ENCODE assay signal across 13 mouse cellular contexts in genomic region chr5:140726062-140726839, GRCm38 (mm10). TPM values are rescaled to one million over a fixed set of nuclear protein-coding genes. Genes with fewer than 3 reads are reported as not detected.
DNase-seq lines count a peak whose midpoint lies in the region; ATAC-seq and TF ChIP-seq lines count a peak whose summit lies in the region.
"Had no signal": no experiment of that assay in that cellular context is flagged by ENCODE, and none has a peak within 500 bp of the region (broad histone marks: within the 10 kb centered on the region; RNA-seq: fewer than 3 reads in every experiment).

No protein-coding gene starts in this region.

- no peak overlapping the region for H3K27ac ChIP-seq in hindbrain, embryonic 11.5 days (ENCODE audit: low read depth, low read length)
- H3K27ac ChIP-seq in hindbrain, embryonic 10.5 days: no peak overlapping the region
- H3K27ac ChIP-seq in forebrain, embryonic 12.5 days: peak overlapping the region; percentile 68
- H3K27ac ChIP-seq in hindbrain, embryonic 14.5 days: peak overlapping the region; percentile 63
- H3K27ac ChIP-seq in midbrain, postnatal 0 days (ENCODE audit: low read depth, low read length): peak overlapping the region; percentile 62
- H3K27ac ChIP-seq: limb, embryonic 15.5 days had no signal

- no peak overlapping the region for H3K4me2 ChIP-seq in hindbrain, embryonic 11.5 days (replicated peaks; ENCODE audit: low read depth, low read length)
- H3K4me2 ChIP-seq in forebrain, embryonic 12.5 days: no peak overlapping the region; the same call in 1 of the 2 replicates
- H3K4me2 ChIP-seq in hindbrain, embryonic 14.5 days (replicated peaks): no peak overlapping the region
- H3K4me2 ChIP-seq in midbrain, postnatal 0 days (ENCODE audit: low read depth, low read length, poor library complexity, severe bottlenecking): no peak overlapping the region
- H3K4me2 ChIP-seq: limb, embryonic 15.5 days had no signal

- ATAC-seq in hindbrain, embryonic 11.5 days (ENCODE audit: low FRiP score): peak; percentile 40
- peak; percentile 61 for ATAC-seq in forebrain, embryonic 12.5 days (ENCODE audit: low FRiP score)
- ATAC-seq in hindbrain, embryonic 14.5 days (ENCODE audit: low FRiP score): peak; percentile 81
- peak; percentile 60 for ATAC-seq in midbrain, postnatal 0 days (ENCODE audit: low FRiP score)

- no peaks in the 10 kb centered on the region for H3K36me3 ChIP-seq in hindbrain, embryonic 11.5 days (ENCODE audit: control insufficient read depth, insufficient read depth, low read length)
- no peaks in the 10 kb centered on the region for H3K36me3 ChIP-seq in hindbrain, embryonic 10.5 days
- H3K36me3 ChIP-seq in forebrain, embryonic 12.5 days (replicated peaks): no peaks in the 10 kb centered on the region
- H3K36me3 ChIP-seq in hindbrain, embryonic 14.5 days (replicated peaks; ENCODE audit: control insufficient read depth, insufficient read depth): no peaks in the 10 kb centered on the region
- no peaks in the 10 kb centered on the region for H3K36me3 ChIP-seq in midbrain, postnatal 0 days (ENCODE audit: insufficient read depth, low read length)
- H3K36me3 ChIP-seq: limb, embryonic 15.5 days had no signal

- no peaks in the 10 kb centered on the region for H3K27me3 ChIP-seq in hindbrain, embryonic 11.5 days (ENCODE audit: control insufficient read depth, insufficient read depth, low read length)
- H3K27me3 ChIP-seq in hindbrain, embryonic 10.5 days (ENCODE audit: insufficient read depth, poor library complexity, severe bottlenecking): no peaks in the 10 kb centered on the region
- no peaks in the 10 kb centered on the region for H3K27me3 ChIP-seq in forebrain, embryonic 12.5 days
- H3K27me3 ChIP-seq in hindbrain, embryonic 14.5 days (ENCODE audit: control insufficient read depth, insufficient read depth, low read length): no peaks in the 10 kb centered on the region
- no peaks in the 10 kb centered on the region for H3K27me3 ChIP-seq in midbrain, postnatal 0 days (ENCODE audit: insufficient read depth, low read length)
- H3K27me3 ChIP-seq: limb, embryonic 15.5 days had no signal

- WGBS in hindbrain, embryonic 11.5 days: 81% methylated on average over 7 of the region's 7 CpGs
- 86% methylated on average over 7 of the region's 7 CpGs for WGBS in hindbrain, embryonic 10.5 days
- WGBS in forebrain, embryonic 12.5 days: 68% methylated on average over 7 of the region's 7 CpGs
- WGBS in hindbrain, embryonic 14.5 days: 62% methylated on average over 7 of the region's 7 CpGs
- WGBS in midbrain, postnatal 0 days: 69% methylated on average over 7 of the region's 7 CpGs

- TF ChIP-seq CTCF in midbrain, postnatal 0 days (IDR thresholded peaks at IDR 0.05): no peak

- DNase-seq in hindbrain, embryonic 11.5 days (ENCODE audit: low spot score): no peak
- no peak for DNase-seq in hindbrain, embryonic 10.5 days (ENCODE audit: low spot score)
- DNase-seq in hindbrain, embryonic 14.5 days (ENCODE audit: low spot score): peak; percentile 72
- DNase-seq in midbrain, postnatal 0 days (ENCODE audit: low spot score): peak; percentile 91
- DNase-seq in spleen, postnatal 36 days (ENCODE audit: low spot score in 2 of 2): no peak
- DNase-seq in lung, postnatal 25 days (ENCODE audit: low spot score): no peak
- DNase-seq: embryo, embryonic 11 days; gastrocnemius, postnatal 25 days; heart, postnatal 14 days; kidney, postnatal 10 days; thymus, postnatal 14 days had no signal

- H3K9me3 ChIP-seq in hindbrain, embryonic 11.5 days (ENCODE audit: control insufficient read depth, low read length): no peaks in the 10 kb centered on the region
- H3K9me3 ChIP-seq in hindbrain, embryonic 10.5 days: no peaks in the 10 kb centered on the region
- no peaks in the 10 kb centered on the region for H3K9me3 ChIP-seq in forebrain, embryonic 12.5 days
- no peaks in the 10 kb centered on the region for H3K9me3 ChIP-seq in hindbrain, embryonic 14.5 days (ENCODE audit: control insufficient read depth, low read length)
- H3K9me3 ChIP-seq in midbrain, postnatal 0 days (ENCODE audit: low read length): no peaks in the 10 kb centered on the region
- H3K9me3 ChIP-seq: limb, embryonic 15.5 days had no signal

- H3K4me1 ChIP-seq in hindbrain, embryonic 11.5 days (replicated peaks; ENCODE audit: control insufficient read depth, insufficient read depth, low read length): no peaks in the 10 kb centered on the region
- H3K4me1 ChIP-seq in hindbrain, embryonic 10.5 days (replicated peaks): 0 out of 2 replicates have a peak, but pooled peaks cover 5% of the 10 kb centered on the region
- peaks cover 17% of the 10 kb centered on the region for H3K4me1 ChIP-seq in forebrain, embryonic 12.5 days
- H3K4me1 ChIP-seq in hindbrain, embryonic 14.5 days (replicated peaks; ENCODE audit: control insufficient read depth, insufficient read depth, low read length): no peaks in the 10 kb centered on the region
- peaks cover 15% of the 10 kb centered on the region; the same call in 1 of the 2 replicates for H3K4me1 ChIP-seq in midbrain, postnatal 0 days (ENCODE audit: insufficient read depth, low read length)
- H3K4me1 ChIP-seq: limb, embryonic 15.5 days had no signal

- H3K4me3 ChIP-seq in hindbrain, embryonic 11.5 days (ENCODE audit: low read depth, low read length): no peak overlapping the region
- H3K4me3 ChIP-seq in hindbrain, embryonic 10.5 days: no peak overlapping the region
- H3K4me3 ChIP-seq in forebrain, embryonic 12.5 days (replicated peaks): no peak overlapping the region
- H3K4me3 ChIP-seq in hindbrain, embryonic 14.5 days (replicated peaks; ENCODE audit: low read length): no peak overlapping the region
- H3K4me3 ChIP-seq in midbrain, postnatal 0 days (ENCODE audit: low read depth, low read length): no peak overlapping the region
- H3K4me3 ChIP-seq: limb, embryonic 15.5 days had no signal

- no peak overlapping the region for H3K9ac ChIP-seq in hindbrain, embryonic 11.5 days (ENCODE audit: low read depth, low read length)
- H3K9ac ChIP-seq in forebrain, embryonic 12.5 days: no peak overlapping the region
- H3K9ac ChIP-seq in hindbrain, embryonic 14.5 days: no peak overlapping the region
- H3K9ac ChIP-seq in midbrain, postnatal 0 days (replicated peaks; ENCODE audit: low read length, poor library complexity, severe bottlenecking): no peak overlapping the region
- H3K9ac ChIP-seq: limb, embryonic 15.5 days had no signal

RNA-seq across cellular contexts. Expression of gene Amz1, which starts 2.3 kb away (rescaled TPM):
- polyA plus RNA-seq in hindbrain, embryonic 11.5 days (2014; fragmentation: Nextera tagmentation; extraction: Ambion mirVana): 0.32 and 1.5 TPM in 2 replicates
- polyA plus RNA-seq in hindbrain, embryonic 10.5 days (2016; fragmentation: Nextera tagmentation; extraction: Ambion mirVana): 0.87 and 1.5 TPM in 2 replicates
- 1.8 TPM in 2 replicates for polyA plus RNA-seq in forebrain, embryonic 12.5 days (2016; fragmentation: Nextera tagmentation; extraction: Ambion mirVana)
- 3.7 and 3.9 TPM in 2 replicates for polyA plus RNA-seq in hindbrain, embryonic 14.5 days (2014; fragmentation: Nextera tagmentation; extraction: Ambion mirVana)
- total RNA-seq in midbrain, postnatal 0 days (2014; rRNA removed): 14.4 and 14.9 TPM in 2 replicates
- polyA plus RNA-seq in midbrain, postnatal 0 days (2015; fragmentation: Nextera tagmentation; extraction: Ambion mirVana): 15.6 and 15.9 TPM in 2 replicates

RNA-seq across cellular contexts. Expression of gene Brat1, which starts 21.4 kb away (rescaled TPM):
- polyA plus RNA-seq in hindbrain, embryonic 11.5 days (2014; fragmentation: Nextera tagmentation; extraction: Ambion mirVana): 8.8 and 9.6 TPM in 2 replicates
- 24.6 and 25.1 TPM in 2 replicates for polyA plus RNA-seq in hindbrain, embryonic 10.5 days (2016; fragmentation: Nextera tagmentation; extraction: Ambion mirVana)
- polyA plus RNA-seq in forebrain, embryonic 12.5 days (2016; fragmentation: Nextera tagmentation; extraction: Ambion mirVana): 20.5 and 24.0 TPM in 2 replicates
- polyA plus RNA-seq in hindbrain, embryonic 14.5 days (2014; fragmentation: Nextera tagmentation; extraction: Ambion mirVana): 19.1 and 19.8 TPM in 2 replicates
- total RNA-seq in midbrain, postnatal 0 days (2014; rRNA removed): 37.1 and 40.3 TPM in 2 replicates
- polyA plus RNA-seq in midbrain, postnatal 0 days (2015; fragmentation: Nextera tagmentation; extraction: Ambion mirVana): 16.4 and 17.9 TPM in 2 replicates

RNA-seq across cellular contexts. Expression of gene Iqce, which starts 24.1 kb away (rescaled TPM):
- polyA plus RNA-seq in hindbrain, embryonic 11.5 days (2014; fragmentation: Nextera tagmentation; extraction: Ambion mirVana): 15.1 and 16.8 TPM in 2 replicates
- polyA plus RNA-seq in hindbrain, embryonic 10.5 days (2016; fragmentation: Nextera tagmentation; extraction: Ambion mirVana): 24.5 and 29.1 TPM in 2 replicates
- polyA plus RNA-seq in forebrain, embryonic 12.5 days (2016; fragmentation: Nextera tagmentation; extraction: Ambion mirVana): 30.7 and 31.2 TPM in 2 replicates
- polyA plus RNA-seq in hindbrain, embryonic 14.5 days (2014; fragmentation: Nextera tagmentation; extraction: Ambion mirVana): 20.3 and 22.5 TPM in 2 replicates
- total RNA-seq in midbrain, postnatal 0 days (2014; rRNA removed): 36.4 and 38.6 TPM in 2 replicates
- 30.4 and 37.2 TPM in 2 replicates for polyA plus RNA-seq in midbrain, postnatal 0 days (2015; fragmentation: Nextera tagmentation; extraction: Ambion mirVana)

Comparison
In these comparisons a context has a peak if more than half of its experiments do, and no peak if none do; other contexts are left out.
1. DNase-seq: peak in hindbrain, embryonic 14.5 days (single experiment) and midbrain, postnatal 0 days (single experiment); none in hindbrain, embryonic 11.5 days (single experiment), hindbrain, embryonic 10.5 days (single experiment), spleen, postnatal 36 days (0 of 2) and lung, postnatal 25 days (single experiment).
2. H3K27ac ChIP-seq: peak in forebrain, embryonic 12.5 days (single experiment), hindbrain, embryonic 14.5 days (single experiment) and midbrain, postnatal 0 days (single experiment); none in hindbrain, embryonic 11.5 days (single experiment) and hindbrain, embryonic 10.5 days (single experiment).
3. Peak in every context shown above with its lines, with median percentiles within 50 percentile points of each other: ATAC-seq.